Mouse (Mus musculus) NIH3T3 (cell line): ENCODE data around the gene Irf1.

ENCODE experiments used
- DNase-seq: peaks from one replicate; pipeline ENCODE4 v3.0.0-alpha.2; 2012; ENCODE audit warnings: low read depth

Irf1 gene

GRCm38 (mm10) chr11:53783288-53783687, 13.5 kb downstream of the Irf1 start:
- no peak for DNase-seq

- DNase-seq, result no peak
Observed at GRCm38 (mm10) chr11:53785311-53785936, 15.6 kb downstream of the Irf1 start.

- peak; percentile 36 for DNase-seq
Observed at GRCm38 (mm10) chr11:53786058-53787031, 16.5 kb downstream of the Irf1 start.

GRCm38 (mm10) chr11:53788196-53788595, 18.4 kb downstream of the Irf1 start:
- no peak for DNase-seq

DNA sequence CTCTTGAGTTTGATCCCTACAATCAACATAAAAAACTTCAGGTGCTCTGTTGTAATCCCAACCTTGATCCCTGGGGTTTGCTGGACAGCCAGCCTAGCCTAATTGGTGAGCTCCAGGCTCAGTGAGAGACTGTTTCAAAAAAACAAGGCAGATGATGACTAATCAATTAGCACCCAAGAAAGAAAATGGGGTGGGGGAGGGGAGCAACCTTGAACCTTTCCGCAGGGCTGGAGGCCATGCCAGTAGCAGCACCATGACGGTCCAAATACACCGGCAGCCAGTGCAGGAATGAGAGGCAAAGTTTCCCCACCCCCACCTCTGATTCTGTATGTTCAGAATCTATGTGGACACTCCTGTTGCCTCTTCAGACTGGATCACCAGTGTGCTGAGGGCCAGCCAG, 19.5 kb downstream of the Irf1 start:
- DNase-seq, result peak; percentile 56

GRCm38 (mm10) chr11:53792986-53793385, 23.2 kb downstream of the Irf1 start:
- peak; percentile 57 for DNase-seq

DNA sequence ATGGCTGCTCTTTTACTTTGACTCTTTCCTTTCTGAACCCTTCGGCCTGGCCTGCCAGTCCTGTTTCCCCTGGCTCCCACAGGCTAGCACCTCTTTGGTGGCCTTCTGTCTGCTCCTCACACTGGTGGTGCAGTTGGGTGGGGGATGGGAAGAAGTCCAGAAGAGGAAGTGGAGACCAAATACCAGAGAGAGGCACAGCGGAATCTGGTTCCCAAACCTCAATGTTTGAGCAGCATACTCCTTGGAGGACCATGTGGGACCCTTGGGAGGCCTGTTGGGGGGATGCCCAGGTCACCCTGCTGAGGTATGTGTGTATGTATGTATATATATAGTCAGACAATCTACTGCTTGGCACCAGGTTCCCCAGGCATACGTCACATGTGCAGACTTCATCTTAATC, 24.2 kb downstream of the Irf1 start:
- DNase-seq, result peak; percentile 16

GRCm38 (mm10) chr11:53794671-53795557, 25.1 kb downstream of the Irf1 start:
- DNase-seq, result peak; percentile 71

GRCm38 (mm10) chr11:53795813-53796212, 26.0 kb downstream of the Irf1 start:
- peak; percentile 41 for DNase-seq

DNA sequence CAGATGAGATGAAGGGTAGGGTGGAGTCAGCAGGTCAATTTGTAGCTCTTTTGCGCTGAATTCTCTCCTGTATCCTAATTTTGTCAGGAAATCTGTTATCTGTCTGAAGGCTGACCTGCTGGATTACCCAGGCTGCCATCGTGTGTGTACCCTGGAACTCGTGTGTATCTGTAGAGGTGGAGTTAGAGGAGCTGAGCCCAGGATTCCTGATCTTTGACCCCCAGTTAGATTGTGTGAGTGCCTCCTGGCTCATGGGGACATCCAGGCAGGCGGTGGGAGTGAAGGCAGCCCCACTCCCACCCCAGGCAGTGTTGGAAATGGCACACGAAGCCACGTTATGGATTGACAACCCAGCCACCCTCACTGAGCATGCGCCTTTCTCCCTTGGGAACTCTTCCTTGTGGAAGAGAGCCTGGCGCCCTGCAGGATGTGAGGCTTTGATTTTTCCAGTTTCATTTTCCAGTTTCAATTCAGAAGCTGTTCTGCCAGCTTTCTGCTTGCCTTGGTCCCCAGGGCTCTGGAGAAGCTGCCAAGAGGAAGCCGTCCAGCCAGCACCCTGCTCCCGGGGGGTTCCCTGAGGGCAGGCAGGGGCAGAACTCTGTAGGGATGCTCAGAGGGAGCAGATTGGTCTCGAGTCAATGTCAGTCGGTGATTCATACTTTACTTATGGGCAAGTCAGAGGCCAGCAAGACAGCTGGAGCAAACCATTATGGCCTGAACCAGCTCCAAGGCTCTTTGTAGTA, 26.8 kb downstream of the Irf1 start:
- peak; percentile 80 for DNase-seq

- no peak for DNase-seq
Observed at GRCm38 (mm10) chr11:53797386-53797920, 27.6 kb downstream of the Irf1 start.

- peak; percentile 45 for DNase-seq
Observed at GRCm38 (mm10) chr11:53798041-53798711, 28.4 kb downstream of the Irf1 start.

GRCm38 (mm10) chr11:53800036-53800435, 30.2 kb downstream of the Irf1 start:
- no peak for DNase-seq

DNA sequence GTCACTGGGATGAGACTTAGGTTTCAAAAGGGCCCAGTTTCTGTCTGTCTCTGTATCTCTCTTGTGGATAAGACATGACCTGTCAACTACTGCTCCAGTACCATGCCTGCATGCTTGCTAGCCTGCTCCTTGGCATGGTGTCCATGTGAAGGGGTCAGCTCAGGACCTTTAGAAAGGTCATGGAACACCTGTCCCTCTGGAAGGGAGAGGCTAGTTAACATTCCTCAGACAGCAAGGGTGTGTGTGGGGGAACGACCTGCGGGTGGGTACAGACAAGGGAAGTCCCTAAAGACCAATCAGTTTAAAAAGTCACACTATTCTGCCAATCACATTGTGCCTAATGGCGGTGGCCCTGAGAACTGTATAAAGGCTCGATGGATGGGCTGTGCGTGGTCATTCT, 31.2 kb downstream of the Irf1 start:
- DNase-seq, result no peak

GRCm38 (mm10) chr11:53803093-53803492, 33.3 kb downstream of the Irf1 start:
- peak; percentile 81 for DNase-seq

- no peak for DNase-seq
Observed at GRCm38 (mm10) chr11:53803494-53803893, 33.7 kb downstream of the Irf1 start.

DNA sequence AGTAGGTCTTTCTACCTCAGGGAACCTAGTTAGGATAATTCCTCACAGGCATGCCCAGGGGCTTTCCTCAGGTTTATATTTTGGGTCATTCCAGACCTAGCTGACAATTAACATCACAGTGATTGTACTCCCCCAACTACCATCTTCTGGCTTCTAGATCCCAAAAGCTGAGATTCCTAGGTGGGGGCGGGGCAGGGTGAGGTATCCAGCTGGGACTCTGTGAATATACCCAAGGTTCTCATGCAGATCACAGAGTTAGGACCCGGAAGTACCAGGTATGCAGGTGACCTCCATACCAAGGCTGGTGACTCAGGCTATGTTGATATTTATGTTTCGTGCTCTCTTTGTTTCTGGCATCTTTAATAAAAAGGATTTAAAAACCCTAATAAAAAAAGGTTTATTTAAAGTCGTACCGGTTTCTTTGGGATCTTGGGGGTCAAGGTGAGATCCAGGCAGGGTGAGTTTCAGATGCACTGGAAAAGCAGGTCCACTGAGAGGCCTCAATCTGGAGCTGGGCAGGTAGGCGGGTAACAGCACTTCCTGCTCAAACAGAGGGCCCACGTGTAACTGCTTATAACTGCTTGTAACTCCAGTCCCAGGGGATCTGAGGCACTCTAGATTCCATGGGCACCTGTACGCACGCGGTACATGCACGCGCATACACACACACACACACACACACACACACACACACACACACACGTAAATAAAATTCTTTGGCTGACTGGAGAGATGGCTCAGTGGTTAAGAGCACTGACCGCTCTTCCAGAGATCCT, 34.9 kb downstream of the Irf1 start:
- DNase-seq, result no peak

GRCm38 (mm10) chr11:53805786-53806185, 36.0 kb downstream of the Irf1 start:
- peak; percentile 57 for DNase-seq

DNA sequence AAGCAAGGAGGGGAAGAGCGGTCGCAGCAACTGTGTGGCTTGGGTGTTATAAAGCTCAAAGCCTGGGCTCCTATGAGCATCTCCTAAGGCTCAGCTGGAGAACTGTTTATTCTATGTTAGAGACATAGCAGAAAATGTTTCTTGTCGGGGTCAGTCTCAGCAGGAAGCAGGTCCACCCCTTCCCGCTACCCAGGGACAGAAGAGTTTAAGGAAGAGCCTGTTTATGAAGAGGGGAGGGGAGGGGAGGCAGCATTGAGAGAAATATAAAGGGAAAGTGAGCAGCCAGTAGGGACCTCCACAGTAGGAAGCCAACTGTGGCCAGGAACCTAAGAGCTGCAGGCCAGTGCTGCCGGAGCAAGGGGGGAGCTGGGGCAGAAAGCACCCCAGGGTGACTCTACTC, 39.5 kb downstream of the Irf1 start:
- no peak for DNase-seq

DNA sequence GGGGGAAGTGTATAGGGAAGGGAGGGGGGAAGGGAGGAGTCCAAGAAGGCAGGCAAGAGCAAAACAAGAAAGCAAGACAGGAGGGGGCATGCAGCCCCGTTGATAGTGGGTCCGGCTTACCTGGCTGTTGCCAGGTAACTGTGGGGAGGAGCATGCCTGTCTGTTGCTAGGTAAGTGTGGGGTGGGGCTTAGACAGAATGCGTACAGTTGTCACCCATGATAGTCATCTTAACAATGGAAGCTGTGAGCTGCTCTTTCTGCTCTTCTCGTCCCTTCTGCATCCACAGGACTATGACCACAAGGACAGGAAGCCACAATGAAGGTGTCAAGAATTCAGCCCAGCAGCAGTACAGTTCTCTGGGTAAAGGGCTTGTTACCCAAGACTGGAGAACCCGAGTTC, 40.3 kb downstream of the Irf1 start:
- DNase-seq, result no peak
